11 mouse cellular contexts compared by ENCODE assay signal in genomic region chr10:62338176-62338575, GRCm38 (mm10). TPM values are rescaled to one million over a fixed set of nuclear protein-coding genes. Genes with fewer than 3 reads are reported as not detected.
DNase-seq lines count a peak whose midpoint lies in the region; ATAC-seq and TF ChIP-seq lines count a peak whose summit lies in the region.
"Had no signal": no experiment of that assay in that cellular context is flagged by ENCODE, and none has a peak within 500 bp of the region (broad histone marks: within the 10 kb centered on the region; RNA-seq: fewer than 3 reads in every experiment).

No protein-coding gene starts in this region.

- no peak for TF ChIP-seq POLR2A in kidney, adult 2 months (IDR thresholded peaks at IDR 0.05; ENCODE audit: low read depth, low read length)

- H3K27me3 ChIP-seq in kidney, adult 2 months (replicated peaks; ENCODE audit: control insufficient read depth, insufficient read depth, low read length), result no peaks in the 10 kb centered on the region
- no peaks in the 10 kb centered on the region for H3K27me3 ChIP-seq in G1E (ENCODE audit: insufficient read depth, low read length)
- no peaks in the 10 kb centered on the region for H3K27me3 ChIP-seq in forebrain, embryonic 13.5 days
- no peaks in the 10 kb centered on the region for H3K27me3 ChIP-seq in liver, embryonic 16.5 days (ENCODE audit: control insufficient read depth, insufficient read depth, low read depth, low read length)

- peak overlapping the region; percentile 91 for H3K4me2 ChIP-seq in forebrain, embryonic 13.5 days
- peak overlapping the region; percentile 91 for H3K4me2 ChIP-seq in liver, embryonic 16.5 days (ENCODE audit: low read depth, low read length)

- H3K9ac ChIP-seq in forebrain, embryonic 13.5 days, result no peak overlapping the region
- H3K9ac ChIP-seq in liver, embryonic 16.5 days (ENCODE audit: low read depth, low read length), result peak overlapping the region; percentile 79

- no peaks in the 10 kb centered on the region for H3K36me3 ChIP-seq in kidney, adult 2 months (ENCODE audit: control insufficient read depth, insufficient read depth, low read length)
- peaks cover 25% of the 10 kb centered on the region for H3K36me3 ChIP-seq in G1E (replicated peaks)
- no peaks in the 10 kb centered on the region for H3K36me3 ChIP-seq in forebrain, embryonic 13.5 days (ENCODE audit: poor library complexity, severe bottlenecking)
- no peaks in the 10 kb centered on the region for H3K36me3 ChIP-seq in liver, embryonic 16.5 days (ENCODE audit: control insufficient read depth, insufficient read depth)

- peak overlapping the region; percentile 67 for H3K4me3 ChIP-seq in kidney, adult 2 months (ENCODE audit: insufficient read depth, low read depth, low read length)
- peak overlapping the region; percentile 77; the same call in 1 of the 2 replicates for H3K4me3 ChIP-seq in G1E (ENCODE audit: low read depth, low read length)
- H3K4me3 ChIP-seq in forebrain, embryonic 13.5 days, result no peak overlapping the region
- H3K4me3 ChIP-seq in liver, embryonic 16.5 days (ENCODE audit: low read depth, low read length), result peak overlapping the region; percentile 91

- DNase-seq in kidney, adult 2 months, result no peak
- no peak for DNase-seq in kidney, postnatal 14 days
- DNase-seq in G1E (ENCODE audit: low spot score), result no peak
- no peak for DNase-seq in spleen, adult 18-20 months
- DNase-seq in ovary, adult 18-20 months (ENCODE audit: low spot score), result no peak
- DNase-seq in yolk sac, embryonic 10.5 days (ENCODE audit: low spot score), result no peak
- DNase-seq: adrenal gland, adult 2 months; gastrocnemius, postnatal 25 days; lung, postnatal 10 days had no signal

- no peak for ATAC-seq in G1E (ENCODE audit: extremely low read depth, insufficient number of reproducible peaks, low FRiP score, poor library complexity, severe bottlenecking)
- ATAC-seq in forebrain, embryonic 13.5 days, result no peak
- ATAC-seq in liver, embryonic 16.5 days (ENCODE audit: low read depth), result no peak

- 32% methylated on average over 9 of the region's 9 CpGs for WGBS in kidney, adult 2 months
- 25% methylated on average over 9 of the region's 9 CpGs for WGBS in forebrain, embryonic 13.5 days
- WGBS in liver, embryonic 16.5 days (ENCODE audit: insufficient replicate concordance), result 49% methylated on average over 9 of the region's 9 CpGs

- peaks cover 3% of the 10 kb centered on the region; the same call in 1 of the 2 replicates for H3K4me1 ChIP-seq in kidney, adult 2 months (ENCODE audit: control insufficient read depth, insufficient read depth, low read length)
- peaks cover 72% of the 10 kb centered on the region for H3K4me1 ChIP-seq in G1E (ENCODE audit: insufficient read depth, low read depth, low read length)
- peaks cover 42% of the 10 kb centered on the region for H3K4me1 ChIP-seq in forebrain, embryonic 13.5 days
- H3K4me1 ChIP-seq in liver, embryonic 16.5 days (ENCODE audit: control insufficient read depth, low read depth, low read length), result peaks cover 72% of the 10 kb centered on the region

- H3K9me3 ChIP-seq in G1E (replicated peaks), result no peaks in the 10 kb centered on the region
- H3K9me3 ChIP-seq in forebrain, embryonic 13.5 days (replicated peaks), result no peaks in the 10 kb centered on the region
- H3K9me3 ChIP-seq in liver, embryonic 16.5 days (replicated peaks; ENCODE audit: control insufficient read depth, low read length), result no peaks in the 10 kb centered on the region

- TF ChIP-seq CTCF in kidney, adult 2 months (conservative IDR thresholded peaks at IDR 0.05; ENCODE audit: insufficient read depth, insufficient read length, low read depth, low read length), result no peak
- TF ChIP-seq CTCF in G1E (IDR thresholded peaks at IDR 0.05; ENCODE audit: low read depth, low read length), result no peak

- H3K27ac ChIP-seq in kidney, adult 2 months (ENCODE audit: insufficient read depth, low read depth, low read length), result peak overlapping the region; percentile 81
- H3K27ac ChIP-seq in forebrain, embryonic 13.5 days, result no peak overlapping the region
- H3K27ac ChIP-seq in liver, embryonic 16.5 days (ENCODE audit: low read length), result peak overlapping the region; percentile 98

RNA-seq across cellular contexts. Expression of gene Hk1, which starts 41.5 kb away (rescaled TPM):
- polyA plus RNA-seq in kidney, adult 2 months (2012; rRNA removed), result 60.5 and 60.9 TPM in 2 replicates
- total RNA-seq in G1E (2014; fragmentation: Nextera tagmentation) (116 and 119 TPM in 2 replicates), G1E (2017) (205 and 245 TPM in 2 replicates)
- 444 and 447 TPM in 2 replicates for polyA plus RNA-seq in G1E (2012)
- 39.5 and 46.8 TPM in 2 replicates for polyA plus RNA-seq in forebrain, embryonic 13.5 days (2015; fragmentation: Nextera tagmentation; extraction: Ambion mirVana)
- 94.2 and 98.9 TPM in 2 replicates for polyA plus RNA-seq in liver, embryonic 16.5 days (2015; fragmentation: Nextera tagmentation; extraction: Ambion mirVana)
